Mouse (Mus musculus) duodenum, adult 2 months (tissue): Measurements from ENCODE around the gene Trir. TPM values are rescaled to one million over a fixed set of nuclear protein-coding genes. Genes with fewer than 3 reads are reported as not detected.

Experiments
- polyA plus RNA-seq: library from polyadenylated mRNA; depleted of rRNA; stranded (reverse); fragments of >200 nt; gene quantifications from 2 replicates; pipeline ENCODE4 v1.2.3, GENCODE M21; 2012; ENCODE audit warnings: low replicate concordance; rRNA removed

The Trir gene
- 54.2 and 119 TPM in 2 replicates for polyA plus RNA-seq

GRCm38 (mm10) chr8:85026670-85027515 lies at the start of gene Trir:
Gene Trir, plus strand, starts transcription at chr8:85026823.

GRCm38 (mm10) chr8:84978248-84978940 lies 48.2 kb upstream of the Trir start, which contains the start of gene Junb:
Gene Junb, minus strand, starts transcription at chr8:84978718.

GRCm38 (mm10) chr8:84990349-84990748 lies 36.3 kb upstream of the Trir start, which contains the start of gene Hook2:
Gene Hook2, plus strand, starts transcription at chr8:84990603.

DNA sequence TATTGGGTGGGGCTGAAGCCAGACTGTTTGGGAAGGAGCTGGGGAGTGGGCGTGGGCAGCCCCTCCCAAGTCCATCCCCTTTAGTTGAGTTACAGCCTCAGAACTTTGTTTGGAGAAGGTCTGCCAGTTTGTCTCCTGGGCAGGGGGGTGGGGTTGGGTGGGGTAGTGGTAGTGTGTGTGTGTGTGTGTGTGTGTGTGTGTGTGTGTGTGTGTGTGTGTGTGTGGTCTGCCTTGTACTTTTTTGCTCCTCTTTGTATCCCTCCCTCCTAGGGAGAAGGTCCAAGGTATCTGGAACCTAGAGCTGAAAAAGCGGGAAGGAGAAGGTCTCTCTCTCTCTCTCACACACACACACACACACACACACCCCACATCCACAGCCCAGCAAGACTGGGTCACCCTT lies 12.2 kb upstream of the Trir start, which contains the start of gene Best2:
Gene Best2 (minus strand): TSS at position 101 of the 400 bp plus-strand sequence.

GRCm38 (mm10) chr8:85025098-85025932 lies 1.3 kb upstream of the Trir start, which contains the start of gene Asna1:
Gene Asna1, minus strand, starts transcription at chr8:85025281.

GRCm38 (mm10) chr8:85036718-85037365 lies 10.2 kb downstream of the Trir start, which contains the start of gene Tnpo2:
Gene Tnpo2, plus strand, starts transcription at chr8:85036915.

DNA sequence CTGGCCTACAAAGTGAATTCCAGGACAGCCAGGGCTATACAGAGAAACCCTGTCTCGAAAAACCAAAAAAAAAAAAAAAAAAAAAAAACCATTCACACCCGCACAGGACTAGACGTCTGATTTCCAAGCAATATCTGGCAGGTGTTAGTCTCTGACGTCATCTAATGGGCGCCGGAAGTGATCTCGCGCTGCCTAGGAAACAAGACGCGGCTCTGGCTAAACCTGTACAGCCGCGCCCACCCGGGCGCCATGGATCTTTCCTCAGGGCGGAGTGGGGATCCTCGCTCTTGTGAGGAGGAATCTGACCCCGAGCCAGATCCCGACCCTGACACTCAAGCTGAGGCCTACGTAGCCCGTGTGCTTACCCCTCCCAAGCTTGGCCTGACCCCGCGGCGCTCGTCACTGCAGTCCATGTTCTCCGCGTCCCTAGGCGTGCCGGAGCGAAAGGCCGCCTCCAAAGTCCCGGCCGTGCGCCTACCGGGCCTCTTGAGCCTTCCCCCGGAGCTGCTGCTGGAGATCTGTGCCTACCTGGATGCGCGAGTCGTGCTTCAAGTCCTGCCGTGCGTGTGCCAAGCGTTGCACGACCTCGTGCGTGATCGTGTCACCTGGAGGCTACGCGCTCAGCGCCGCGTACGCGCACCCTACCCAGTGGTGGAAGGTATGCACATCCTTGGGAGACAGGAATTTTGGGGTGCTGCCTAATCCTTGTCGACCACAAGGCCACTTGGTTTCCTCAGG lies 33.4 kb downstream of the Trir start, which contains the start of gene Fbxw9:
Gene Fbxw9 (plus strand): TSS at position 177 of the 738 bp plus-strand sequence.

GRCm38 (mm10) chr8:85067982-85068381 lies 41.4 kb downstream of the Trir start, which contains the start of gene Gm5741:
Gene Gm5741, minus strand, starts transcription at chr8:85067982.

DNA sequence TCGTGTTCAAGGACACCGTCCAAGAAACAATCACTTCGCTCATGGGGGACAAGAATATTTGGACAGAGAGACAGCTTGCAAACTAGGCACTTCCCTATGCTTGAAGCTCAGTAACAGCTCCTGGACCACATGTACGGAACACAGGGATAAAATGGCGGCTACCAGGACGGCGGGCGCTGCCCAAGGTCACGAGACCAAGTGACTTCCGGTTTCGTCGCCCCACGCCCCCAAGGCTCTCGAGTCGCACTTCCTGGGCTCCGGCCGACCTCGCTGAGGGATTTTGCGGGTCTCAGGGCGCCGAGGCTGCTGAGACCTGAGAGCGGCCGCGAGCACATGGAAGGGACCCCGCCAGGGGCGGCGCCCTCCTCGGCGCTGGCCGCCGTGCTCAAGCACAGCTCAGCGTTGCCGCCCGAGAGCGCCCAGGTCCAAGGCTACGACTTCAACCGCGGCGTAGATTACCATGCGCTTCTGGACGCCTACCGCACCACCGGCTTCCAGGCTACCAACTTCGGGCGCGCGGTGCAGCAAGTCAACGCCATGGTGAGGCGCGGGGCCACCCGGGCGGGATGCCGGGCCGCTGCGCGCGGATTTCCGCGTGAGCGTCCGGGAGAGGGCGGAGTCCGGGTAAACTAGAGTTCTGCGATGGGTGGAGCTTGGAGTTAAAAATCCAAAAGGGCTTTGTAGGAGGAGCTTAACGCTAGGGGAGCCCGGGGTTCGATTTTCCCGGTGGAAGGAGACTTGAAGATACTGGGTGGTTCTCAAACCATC lies 45.1 kb downstream of the Trir start, which contains the start of gene Dhps:
Gene Dhps (plus strand): TSS at position 244 of the 768 bp plus-strand sequence.

Other genes starting within 250 kb of the Trir start
- gene Nfix, start 226.5 kb upstream of the Trir start, polyA plus RNA-seq = 21.9 and 35.0 TPM in 2 replicates
- 2.0 and 2.1 TPM in 2 replicates for gene Dand5, start 204.0 kb upstream of the Trir start, polyA plus RNA-seq
- 45.9 and 171 TPM in 2 replicates for gene Gadd45gip1, start 195.3 kb upstream of the Trir start, polyA plus RNA-seq
- gene Rad23a, start 186.2 kb upstream of the Trir start, polyA plus RNA-seq = 56.0 and 74.1 TPM in 2 replicates
- gene Calr, start 179.9 kb upstream of the Trir start, polyA plus RNA-seq = 101 and 112 TPM in 2 replicates
- gene Farsa, start 169.8 kb upstream of the Trir start, polyA plus RNA-seq = 28.8 and 32.6 TPM in 2 replicates
- 0.37 and 0.95 TPM in 2 replicates for gene Syce2, start 154.7 kb upstream of the Trir start, polyA plus RNA-seq
- gene Gcdh, start 132.9 kb upstream of the Trir start, polyA plus RNA-seq = 105 and 276 TPM in 2 replicates
- gene Klf1, start 124.9 kb upstream of the Trir start, polyA plus RNA-seq = 0.46 and 0.56 TPM in 2 replicates
- gene Dnase2a, start 118.3 kb upstream of the Trir start, polyA plus RNA-seq = 4.7 and 4.8 TPM in 2 replicates
- gene Mast1, start 89.5 kb upstream of the Trir start, polyA plus RNA-seq = 0.50 and 0.84 TPM in 2 replicates
- gene Rtbdn, start 79.8 kb upstream of the Trir start, polyA plus RNA-seq = 0.12 and 0.13 TPM in 2 replicates
- gene Gm49661, start 57.4 kb upstream of the Trir start, polyA plus RNA-seq = 0.79 TPM in 1 of 2 replicates, not detected in the other
- 72.5 and 105 TPM in 2 replicates for gene Prdx2, start 57.2 kb upstream of the Trir start, polyA plus RNA-seq
- gene Rnaseh2a, start 57.1 kb upstream of the Trir start, polyA plus RNA-seq = 22.7 and 28.7 TPM in 2 replicates
- gene Junb, start 48.1 kb upstream of the Trir start, polyA plus RNA-seq = 133 and 294 TPM in 2 replicates
- gene Hook2, start 36.2 kb upstream of the Trir start, polyA plus RNA-seq = 46.1 and 61.0 TPM in 2 replicates
- not detected in 2 replicates for gene Best2, start 12.3 kb upstream of the Trir start, polyA plus RNA-seq
- gene Asna1, start 1.5 kb upstream of the Trir start, polyA plus RNA-seq = 72.4 and 89.7 TPM in 2 replicates
- gene Tnpo2, start 10.1 kb downstream of the Trir start, polyA plus RNA-seq = 17.4 and 29.4 TPM in 2 replicates
- gene Fbxw9, start 33.2 kb downstream of the Trir start, polyA plus RNA-seq = 69.0 and 116 TPM in 2 replicates
- gene Gm5741, start 41.2 kb downstream of the Trir start, polyA plus RNA-seq = 1.2 TPM in 1 of 2 replicates, not detected in the other
- 46.2 and 54.2 TPM in 2 replicates for gene Dhps, start 44.9 kb downstream of the Trir start, polyA plus RNA-seq
- gene Wdr83os, start 53.9 kb downstream of the Trir start, polyA plus RNA-seq = 74.0 and 95.6 TPM in 2 replicates
- gene Wdr83, start 54.5 kb downstream of the Trir start, polyA plus RNA-seq = 18.6 and 23.1 TPM in 2 replicates
- 31.4 and 36.6 TPM in 2 replicates for gene Man2b1, start 56.4 kb downstream of the Trir start, polyA plus RNA-seq
- gene Zfp791, start 96.3 kb downstream of the Trir start, polyA plus RNA-seq = 0.13 and 0.21 TPM in 2 replicates
- not detected in 2 replicates for gene Cks1brt, start 125.1 kb downstream of the Trir start, polyA plus RNA-seq
- gene Olfr371, start 199.2 kb downstream of the Trir start, polyA plus RNA-seq = not detected in 2 replicates